Mouse (Mus musculus): ENCODE results near the gene Chad.

DNA sequence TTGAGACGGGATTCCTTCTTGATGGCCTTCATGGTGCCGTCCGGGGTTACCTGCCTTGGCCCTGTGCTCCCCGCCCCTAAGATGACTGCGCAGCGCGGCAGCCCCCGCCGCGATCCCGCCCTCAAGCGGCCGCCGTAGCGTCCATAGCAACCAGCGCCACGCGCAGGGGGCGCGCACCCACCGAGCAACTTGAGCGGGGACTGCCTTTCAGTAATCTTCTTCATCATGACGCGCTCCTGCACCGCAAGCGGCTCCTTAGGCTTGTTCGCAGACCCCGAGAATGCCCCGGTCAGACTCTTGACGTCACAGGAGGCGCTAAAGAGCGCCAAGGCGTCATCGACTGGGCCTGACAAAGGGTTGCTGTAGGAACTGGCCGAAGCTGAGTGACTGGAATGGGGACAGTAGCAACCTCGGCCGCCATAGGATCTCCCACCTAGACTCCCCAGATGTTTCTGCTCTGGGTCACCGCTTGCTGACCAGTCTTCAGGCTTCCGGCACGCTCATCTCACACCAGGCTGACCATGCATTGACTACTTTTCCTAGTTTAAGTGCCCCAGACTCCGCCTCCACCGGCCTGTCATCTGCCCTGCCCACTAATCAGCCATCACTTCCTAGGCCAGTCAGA is 43.5 kb upstream of the Chad start, which contains the start of gene Mycbpap:
- TF ChIP-seq SMC3 (IDR thresholded peaks at IDR 0.05; ENCODE audit: low read depth, low read length) (no peak), CHD1 (IDR thresholded peaks at IDR 0.05; ENCODE audit: low read depth, low read length) (no peak), POLR2AphosphoS2 (IDR thresholded peaks at IDR 0.05; ENCODE audit: low read depth, low read length) (no peak), EP300 (IDR thresholded peaks at IDR 0.05; ENCODE audit: low read length) (no peak), TBP (conservative IDR thresholded peaks at IDR 0.05; ENCODE audit: low read depth, low read length) (0 out of 2 replicates have a peak, but pooled peaks have one; percentile 23), BHLHE40 (IDR thresholded peaks at IDR 0.05; ENCODE audit: low read depth, low read length) (peak; percentile 47; the same call in 1 of the 2 replicates), MAX (IDR thresholded peaks at IDR 0.05; ENCODE audit: low read length) (no peak)
